Mouse (Mus musculus) cerebellum, postnatal 10 days (tissue): Measurements from ENCODE around the gene Procr.

Experiments
- DNase-seq, 2 experiments: peaks; one replicate each; pipeline ENCODE4 v3.0.0; 2021; ENCODE audit warnings: mixed read lengths in 2 of 2

Gene Procr

DNA sequence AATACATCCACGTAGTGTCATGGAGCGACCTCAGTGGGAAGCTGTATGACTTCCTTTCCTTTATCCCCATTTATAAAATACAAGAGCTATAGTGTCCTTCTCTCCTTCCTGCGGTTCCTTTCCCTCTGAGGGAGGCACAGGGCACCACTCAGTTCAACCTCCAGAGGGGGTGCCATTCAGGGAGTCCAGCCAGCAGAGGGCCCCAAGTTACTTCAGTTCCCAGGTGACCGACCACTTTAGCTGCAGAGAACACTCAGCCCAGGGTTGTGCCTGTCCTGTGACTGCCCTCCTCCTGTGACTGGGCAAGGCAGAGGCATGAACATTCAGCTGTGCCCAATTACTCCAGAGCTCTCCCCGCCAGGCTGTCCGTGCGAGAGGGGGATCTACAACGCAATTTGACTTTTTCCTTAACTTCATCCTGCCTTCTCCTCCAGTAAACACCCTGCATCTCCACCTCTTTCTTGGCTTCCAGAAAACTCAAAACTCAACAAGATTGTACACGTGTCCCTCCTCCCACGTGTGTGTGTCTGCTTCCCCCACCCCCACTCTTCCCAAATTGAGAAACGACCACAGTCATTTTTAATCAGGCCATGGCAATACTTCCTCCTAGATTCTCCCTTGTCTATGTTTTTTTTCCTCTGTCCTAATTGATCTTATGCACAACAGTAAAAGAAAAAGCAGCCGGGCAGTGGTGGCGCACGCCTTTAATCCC lies 6.1 kb downstream of the Procr start:
- no peak for DNase-seq

DNA sequence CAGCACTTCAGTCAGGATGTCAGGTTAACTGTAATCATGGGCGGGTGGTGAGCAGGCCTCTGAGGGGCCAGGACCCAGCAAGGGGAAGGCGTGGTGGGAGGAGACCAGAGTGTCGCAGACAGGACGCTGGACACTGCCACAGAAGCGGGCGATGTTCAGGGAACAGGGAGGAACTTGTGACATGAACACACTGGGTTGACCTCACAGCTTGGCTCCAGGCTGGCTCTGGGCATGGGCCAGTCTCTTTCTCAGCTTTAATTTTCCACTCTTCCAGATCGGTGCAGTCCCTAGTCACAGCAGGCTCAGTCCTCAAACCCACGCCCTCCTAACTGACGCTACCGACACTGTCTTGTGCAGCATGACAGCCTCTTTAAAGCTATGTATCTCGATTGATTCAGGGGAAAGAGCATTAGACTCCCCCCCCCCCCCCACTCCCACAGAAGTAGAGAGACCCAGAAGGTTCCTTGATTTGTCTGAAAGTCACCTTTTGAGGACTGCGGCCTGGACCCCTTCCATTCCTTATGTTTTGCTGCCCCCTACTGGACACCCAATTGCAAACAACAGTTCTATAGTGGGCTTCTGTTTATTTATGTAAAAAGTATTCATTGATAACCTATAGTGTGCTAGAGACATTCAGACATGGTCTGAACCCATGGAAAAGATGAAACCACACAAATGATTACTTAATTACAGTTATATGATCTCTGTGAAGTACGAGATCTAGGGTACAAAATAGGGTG lies 13.9 kb downstream of the Procr start:
- DNase-seq = peak; percentile 94 to 98

DNA sequence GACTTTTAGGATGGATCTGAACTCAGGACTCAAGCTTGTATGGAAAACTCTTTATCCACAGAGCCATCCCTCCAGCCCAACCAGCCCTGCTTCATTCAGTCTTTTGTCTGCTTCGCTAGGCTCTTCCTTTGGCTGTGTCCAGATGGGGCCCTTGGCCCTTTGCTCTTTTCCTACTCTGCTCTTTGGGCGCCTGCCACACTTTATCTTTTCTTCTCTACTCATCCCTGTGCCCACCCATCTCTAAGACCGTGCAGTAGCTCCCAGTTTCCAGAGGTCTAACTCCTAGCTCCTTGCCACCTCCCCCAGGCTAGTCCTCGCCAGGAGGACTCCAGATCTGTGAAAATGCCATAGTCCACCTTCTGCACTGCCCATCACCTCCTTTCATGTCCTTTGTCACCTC lies 22.7 kb downstream of the Procr start:
- DNase-seq = peak in 1 of 2 experiments; percentile 60

DNA sequence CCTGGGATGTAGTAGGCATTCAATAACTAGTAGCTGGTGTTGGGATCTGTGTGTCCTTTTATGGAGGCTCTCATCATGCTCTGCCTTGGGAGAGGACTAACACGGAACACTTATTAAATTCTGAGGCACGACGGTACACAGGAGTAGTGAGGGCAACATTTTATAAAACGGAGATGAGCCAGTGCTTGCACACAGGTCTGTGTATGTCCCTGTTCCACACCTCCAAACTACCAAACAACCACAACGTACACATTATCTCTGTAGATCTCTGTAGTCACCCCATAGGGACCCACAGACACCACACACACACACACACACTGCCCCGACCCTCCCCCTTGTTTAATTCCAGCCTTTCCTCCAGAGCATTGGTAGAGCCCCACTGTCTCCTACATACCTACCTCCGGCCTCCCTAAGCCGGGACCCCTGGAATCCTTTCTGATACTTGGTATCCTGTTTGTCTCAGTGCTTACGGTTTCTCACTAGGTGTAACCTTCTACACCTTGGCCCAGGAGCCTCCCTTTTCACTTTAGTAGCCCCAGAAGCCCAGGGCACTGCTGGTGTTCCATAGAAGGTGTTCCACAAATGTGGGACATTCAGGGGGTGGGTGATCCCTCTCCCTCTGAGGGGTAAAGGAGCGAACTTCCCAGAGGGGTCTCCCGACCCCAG lies 23.5 kb downstream of the Procr start:
- peak; percentile 47 to 64 for DNase-seq

DNA sequence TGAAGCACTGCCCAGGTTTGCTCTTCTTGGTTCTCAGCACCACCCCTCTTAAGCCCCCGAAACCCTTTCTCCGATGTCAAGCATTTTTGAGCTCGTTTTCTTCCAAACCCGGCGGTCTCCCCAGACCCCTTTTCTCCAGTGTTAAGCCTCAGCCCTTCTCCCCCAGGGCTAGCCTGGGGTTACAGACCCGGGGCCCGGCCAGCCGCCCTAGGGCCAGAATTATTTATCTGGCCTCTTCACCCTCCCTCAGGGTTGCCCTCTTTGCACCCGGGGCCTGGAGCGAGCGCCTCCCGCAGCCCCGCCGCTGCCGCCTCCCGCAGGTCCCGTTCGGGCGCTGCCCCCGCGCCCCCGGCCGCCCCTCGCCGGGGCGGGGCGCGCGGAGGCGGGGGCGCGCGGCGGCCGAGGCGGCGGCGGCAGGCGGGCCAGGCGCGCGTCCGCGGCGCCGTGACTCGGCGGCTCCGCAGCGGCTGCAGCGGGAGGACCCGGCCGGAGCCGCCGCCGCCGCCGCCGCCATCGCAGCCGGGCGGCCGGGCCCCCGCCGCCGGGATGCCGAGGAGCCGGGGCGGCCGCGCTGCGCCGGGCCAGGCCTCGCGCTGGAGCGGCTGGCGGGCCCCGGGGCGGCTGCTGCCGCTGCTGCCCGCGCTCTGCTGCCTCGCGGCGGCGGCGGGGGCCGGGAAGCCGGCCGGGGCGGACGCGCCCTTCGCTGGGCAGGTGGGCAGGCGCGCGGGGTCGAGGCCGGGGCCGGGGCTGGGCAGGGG lies 24.2 kb downstream of the Procr start, which contains the start of gene Mmp24:
Gene Mmp24 (plus strand): TSS at position 416 of the 758 bp plus-strand sequence.
- peak; percentile 66 to 67 for DNase-seq

DNA sequence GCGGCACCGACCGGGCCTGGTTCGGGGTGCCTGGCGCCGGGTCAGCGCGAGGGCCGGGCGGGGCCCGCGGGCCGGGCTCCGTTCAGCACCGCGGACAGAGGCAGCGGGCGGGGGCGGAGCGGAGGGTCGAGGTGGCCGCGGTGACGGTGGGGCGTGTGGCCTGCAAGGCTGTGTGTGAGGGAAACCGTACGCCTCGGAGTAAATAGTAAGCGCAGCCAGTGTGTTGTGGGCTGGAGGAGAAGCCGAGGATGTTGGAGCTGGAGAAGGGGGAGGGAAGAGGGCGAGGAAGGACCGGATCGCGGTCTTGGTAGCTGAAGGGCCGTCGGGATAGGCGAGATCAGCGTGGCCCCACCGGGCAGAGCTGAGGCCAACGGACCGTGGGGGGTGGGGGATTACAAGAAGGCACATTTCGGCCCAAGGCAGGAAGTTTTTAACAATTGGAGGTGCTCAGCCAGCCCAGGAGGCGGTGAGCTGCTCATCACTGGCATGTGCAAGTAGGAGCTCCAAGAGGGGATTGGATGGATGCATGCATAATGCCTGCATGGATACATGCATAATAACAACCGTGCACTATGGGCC lies 24.9 kb downstream of the Procr start:
- DNase-seq = peak; percentile 90 to 93

DNA sequence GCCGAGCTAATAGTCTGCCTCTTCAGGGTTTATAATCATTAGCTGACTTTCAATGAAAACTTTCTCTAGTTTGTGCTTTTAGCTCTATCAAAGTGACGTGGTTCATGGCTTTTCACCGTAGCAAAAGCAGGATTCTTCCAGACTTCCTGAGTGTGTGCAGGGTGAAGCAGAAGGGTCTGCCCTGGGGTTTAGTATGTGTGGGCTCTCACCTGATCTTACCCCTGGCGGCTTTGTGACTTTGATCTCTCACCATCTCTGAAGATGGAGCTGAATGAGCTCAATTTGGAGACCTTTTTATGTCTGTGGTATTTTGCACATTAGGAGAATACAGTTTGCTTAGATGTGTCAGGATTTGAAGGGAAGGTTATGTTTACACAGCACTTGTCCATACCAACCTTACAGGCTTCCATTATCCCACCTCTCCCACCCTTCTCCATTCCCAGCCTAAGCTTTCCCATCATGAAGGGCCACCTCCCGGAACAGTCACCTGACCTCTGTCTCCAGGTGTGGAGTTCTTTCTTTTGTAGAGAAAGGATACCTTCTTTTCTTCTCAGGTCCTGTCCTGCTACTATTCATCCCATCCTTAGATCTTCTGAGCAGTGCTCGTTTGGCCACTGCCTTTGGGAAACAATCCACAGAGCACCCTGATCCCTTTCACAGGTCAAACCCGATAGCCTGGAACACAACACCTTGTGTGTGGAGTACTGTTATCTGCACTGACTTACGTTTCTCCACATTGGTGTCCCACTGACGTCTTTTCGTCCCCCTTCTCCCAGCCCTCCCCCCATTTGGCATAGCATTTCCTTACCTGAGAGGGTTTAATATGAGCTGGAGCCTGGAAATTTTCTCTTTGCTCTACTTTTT lies 26.1 kb downstream of the Procr start:
- peak; percentile 58 to 62 for DNase-seq

DNA sequence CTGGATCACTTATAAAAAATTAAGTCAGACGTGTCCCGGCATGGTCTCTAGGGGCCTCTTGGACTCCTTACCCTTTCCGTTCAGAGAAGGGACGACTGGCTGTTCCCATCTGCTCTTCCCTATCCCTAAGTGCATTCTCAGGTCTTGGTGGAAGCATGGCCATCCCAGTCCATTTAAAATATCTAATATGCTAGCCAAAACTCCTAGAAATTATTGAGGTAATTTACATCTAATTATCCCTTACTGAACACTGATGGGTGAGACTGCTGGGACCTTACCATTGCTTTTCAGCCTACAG lies 26.7 kb downstream of the Procr start:
- peak in 1 of 2 experiments; percentile 60 for DNase-seq

DNA sequence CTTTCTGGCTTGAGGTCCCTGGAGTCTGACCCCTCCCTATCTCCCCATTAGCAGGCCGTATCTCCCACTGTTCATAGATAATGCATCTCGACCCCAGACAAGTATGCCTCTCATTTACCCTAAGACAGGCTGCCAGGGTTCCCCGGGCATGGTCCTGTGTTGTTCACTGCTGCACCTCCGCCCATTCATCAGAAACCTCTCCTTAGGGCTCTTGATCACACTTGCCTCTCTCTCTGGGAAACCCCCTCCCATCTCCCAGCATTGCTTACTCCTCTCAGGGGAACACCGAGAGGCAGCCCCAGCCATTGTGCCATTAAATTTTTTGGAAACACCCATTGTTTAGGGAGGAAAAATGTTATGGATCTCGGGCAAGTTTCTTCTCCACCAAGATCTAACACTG lies 27.1 kb downstream of the Procr start:
- DNase-seq = peak in 1 of 2 experiments; percentile 46

DNA sequence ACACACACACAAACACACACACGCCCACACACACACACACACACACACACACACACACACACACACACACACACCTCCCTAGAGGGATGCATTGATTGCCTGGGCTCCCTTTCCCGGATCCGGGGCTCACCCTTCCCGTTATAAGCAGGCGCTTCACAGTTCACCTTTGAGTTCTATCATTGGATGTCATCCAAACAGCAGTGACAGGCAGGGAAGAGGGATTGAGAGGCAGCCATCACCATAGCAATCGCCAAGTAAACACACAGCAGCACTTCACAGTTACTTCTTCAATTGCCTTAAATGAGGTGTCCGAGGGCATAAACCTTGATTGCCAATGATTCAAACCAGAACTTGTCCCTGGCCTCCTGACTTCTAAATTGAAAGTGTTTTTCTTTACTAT lies 28.1 kb downstream of the Procr start:
- DNase-seq = peak; percentile 46 to 63

DNA sequence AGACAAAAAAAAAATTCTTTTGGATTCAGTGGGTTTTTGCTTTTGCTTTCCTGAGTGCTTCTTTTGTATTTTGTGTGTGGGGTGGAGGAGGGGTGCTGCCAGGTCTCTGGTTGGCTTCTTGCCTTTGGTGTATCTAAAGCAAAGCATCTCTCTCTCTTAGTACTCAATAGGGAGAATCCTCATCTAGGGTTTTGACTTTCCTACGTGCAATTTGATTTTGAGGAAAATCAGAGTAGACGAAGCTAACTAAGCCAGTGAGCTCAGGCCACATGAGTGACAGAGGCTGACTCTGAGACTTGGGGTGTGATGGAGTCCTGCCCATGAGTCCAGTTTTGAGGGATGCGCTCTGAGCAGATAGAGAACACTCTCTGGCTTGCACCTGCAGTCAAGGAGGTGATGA lies 28.6 kb downstream of the Procr start:
- peak in 1 of 2 experiments; percentile 52 for DNase-seq

DNA sequence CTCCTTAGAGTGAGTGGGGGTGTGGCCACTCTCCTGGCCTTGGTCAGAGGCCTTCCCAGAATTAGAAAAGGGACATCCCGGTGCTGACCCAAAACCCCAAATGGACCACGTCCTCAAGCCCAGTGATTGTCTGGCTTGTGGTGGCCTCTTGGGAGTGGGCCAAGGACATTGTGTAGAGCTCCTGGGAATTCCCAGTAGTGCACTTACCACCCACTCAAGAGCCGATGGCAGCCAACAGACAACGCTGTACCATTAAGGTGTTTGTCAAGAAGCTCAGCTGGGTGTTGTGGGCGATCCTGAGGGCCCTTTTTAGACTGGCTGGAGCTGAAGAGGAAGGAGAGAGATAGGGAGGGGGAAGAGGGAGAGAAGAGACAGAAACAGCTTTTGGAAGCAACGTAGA lies 33.6 kb downstream of the Procr start:
- no peak for DNase-seq

DNA sequence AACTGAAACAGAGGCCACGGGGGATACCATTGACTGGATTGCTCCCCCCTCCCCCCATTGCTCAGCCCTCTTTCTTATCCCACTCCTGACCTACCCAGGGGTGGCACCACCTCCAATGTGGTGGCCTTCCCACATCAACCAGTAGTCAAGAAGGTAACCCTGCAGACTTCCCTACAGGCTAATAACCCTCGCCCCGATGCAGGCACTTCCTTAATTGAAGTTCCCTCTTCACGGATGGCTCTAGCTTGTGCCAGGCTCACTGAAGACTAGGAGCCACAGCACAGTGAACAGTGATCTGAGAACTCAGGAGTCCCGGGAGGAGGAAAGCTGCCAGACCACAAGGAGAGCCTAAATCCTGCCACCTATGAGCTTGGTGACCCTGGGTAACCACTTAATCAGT lies 36.0 kb downstream of the Procr start:
- DNase-seq = no peak

DNA sequence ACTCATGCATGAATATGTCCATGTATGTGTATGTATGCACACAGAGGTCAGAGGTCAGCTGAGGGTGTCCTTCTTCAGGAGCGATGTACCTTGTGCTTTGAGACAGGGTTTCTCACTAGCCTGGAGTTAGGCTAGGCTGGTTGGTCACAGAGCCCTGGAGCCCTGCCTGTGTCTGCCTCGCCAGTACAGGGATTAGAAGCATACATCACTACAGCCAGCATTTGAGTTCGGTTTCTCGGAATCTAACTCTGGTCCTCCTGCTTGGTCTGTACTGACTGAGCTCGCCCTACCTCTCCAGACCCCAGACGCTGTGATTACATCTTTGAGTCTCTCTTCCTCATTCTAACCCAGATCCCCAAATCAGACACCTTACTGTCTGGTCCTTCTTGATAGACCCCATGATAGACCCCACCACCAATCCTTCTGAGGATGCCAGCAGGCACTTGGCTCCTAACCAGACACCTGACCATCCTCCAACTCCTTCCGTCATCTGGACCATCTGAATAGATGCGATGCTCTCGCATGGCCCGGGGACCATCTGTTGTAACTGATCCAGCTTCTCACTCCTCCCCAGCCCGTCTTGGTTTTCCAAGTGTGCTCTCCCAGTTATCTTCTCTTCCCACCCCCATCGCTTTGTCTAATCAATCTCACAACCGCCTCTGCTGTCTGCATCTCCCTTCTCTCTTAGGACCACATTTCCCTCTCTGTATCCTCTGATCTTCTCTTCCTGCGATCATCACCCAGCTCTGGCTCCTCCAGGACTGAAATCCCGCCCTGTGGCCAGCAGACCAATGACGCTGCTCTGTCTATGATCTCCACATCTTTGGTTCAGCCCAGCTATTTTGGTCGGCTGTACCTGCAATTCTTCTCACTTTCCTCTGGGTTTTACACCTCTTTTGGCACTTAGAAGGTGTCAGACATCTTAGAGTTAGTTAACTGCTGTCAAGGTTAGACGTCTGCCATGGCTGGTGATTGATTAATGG lies 37.3 kb downstream of the Procr start:
- peak; percentile 88 to 91 for DNase-seq

DNA sequence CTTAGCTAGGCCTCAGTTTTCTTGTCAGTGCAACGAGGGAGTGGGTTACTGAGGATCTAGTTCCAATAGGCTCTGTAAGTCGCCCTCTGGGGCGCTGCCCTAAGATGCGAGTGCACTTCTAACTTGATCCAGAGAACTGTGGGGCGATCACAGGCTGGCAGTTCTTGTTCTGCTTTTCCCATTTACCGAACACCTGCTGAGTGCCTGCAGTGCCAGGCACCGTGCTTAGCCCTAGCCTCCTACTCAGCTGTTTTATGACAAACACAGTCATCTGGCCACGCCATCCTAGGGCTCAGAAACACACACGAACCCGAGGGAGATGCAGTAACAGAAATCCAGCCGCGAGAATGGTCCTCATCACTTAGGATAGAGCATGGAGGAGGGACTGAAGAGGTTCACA lies 42.0 kb downstream of the Procr start:
- peak in 1 of 2 experiments; percentile 53 for DNase-seq

DNA sequence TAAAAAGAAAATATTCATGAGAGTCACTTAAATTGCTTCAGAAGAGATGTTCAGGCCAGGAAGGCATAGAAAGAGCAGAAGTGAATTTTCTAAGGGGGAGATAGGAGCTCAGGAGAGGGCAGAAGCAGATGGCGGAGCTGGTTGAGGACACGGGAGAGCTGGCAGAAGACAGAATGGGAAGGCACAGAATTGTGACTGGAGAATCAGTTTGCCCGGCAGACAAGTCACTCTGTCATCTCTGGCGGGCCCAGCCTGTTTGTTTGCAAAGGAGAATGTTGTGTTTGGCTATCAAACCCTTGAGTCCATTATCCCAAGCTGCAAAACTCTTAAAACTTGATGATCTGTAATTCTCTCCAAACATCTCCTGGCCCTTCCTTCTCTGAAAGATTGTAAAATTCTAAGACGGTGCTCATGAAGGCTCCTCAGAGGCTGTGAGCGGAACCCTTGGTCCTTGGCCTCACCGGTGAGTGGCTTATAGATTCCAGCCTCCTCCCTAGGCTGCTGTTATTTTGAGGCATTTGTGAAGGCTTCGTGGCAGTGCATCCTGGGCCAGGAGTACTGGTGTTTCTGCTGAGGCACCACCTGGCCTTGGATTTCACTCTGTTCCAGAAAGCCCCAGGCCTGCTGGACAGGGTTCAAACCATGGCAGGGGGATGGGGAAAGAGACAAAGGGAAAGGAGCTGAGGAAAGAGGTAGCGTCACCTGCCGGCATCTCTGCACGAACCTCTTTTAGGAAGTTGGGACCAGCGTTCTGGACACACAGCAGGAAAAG lies 43.9 kb downstream of the Procr start:
- DNase-seq = peak; percentile 99

DNA sequence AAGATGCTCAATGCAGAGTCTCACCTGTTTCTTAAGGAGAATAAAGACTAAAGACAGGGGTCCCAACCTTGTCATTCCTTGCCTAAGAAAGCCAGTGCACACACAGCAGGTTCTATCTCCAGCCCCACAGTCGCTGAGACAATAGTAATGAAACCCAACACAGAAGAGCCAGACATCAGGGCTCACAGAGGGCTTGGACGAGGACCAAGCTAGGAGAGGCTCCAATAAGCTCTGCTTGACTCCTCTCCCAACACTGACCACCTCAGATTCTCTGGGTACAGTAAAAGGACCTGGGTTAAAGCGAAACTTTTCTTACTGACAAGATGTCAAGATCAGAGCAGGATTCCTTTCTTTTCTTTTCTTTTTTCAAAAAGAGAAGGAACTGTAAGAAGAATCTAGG lies 47.7 kb downstream of the Procr start:
- DNase-seq = peak in 1 of 2 experiments; percentile 59

DNA sequence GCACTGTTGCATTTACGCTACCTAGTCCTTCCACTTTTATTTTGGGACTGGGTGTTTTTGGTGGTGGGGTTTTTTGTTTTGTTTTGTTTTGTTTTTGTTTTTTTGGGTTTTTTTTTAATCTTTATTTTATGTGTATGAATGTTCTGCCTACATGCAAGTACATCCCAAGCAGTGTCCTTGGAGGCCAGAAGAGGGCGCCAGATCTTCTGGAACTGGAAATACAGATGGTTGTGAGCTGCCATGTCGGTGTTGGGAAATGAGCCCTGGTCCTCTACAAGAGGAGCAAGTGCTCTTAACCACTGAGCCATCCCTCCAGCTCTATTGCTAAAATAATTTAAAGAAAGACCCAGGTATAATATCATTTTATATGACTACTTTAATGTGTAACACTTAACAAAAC lies 51.8 kb downstream of the Procr start:
- DNase-seq = peak; percentile 67 to 71

DNA sequence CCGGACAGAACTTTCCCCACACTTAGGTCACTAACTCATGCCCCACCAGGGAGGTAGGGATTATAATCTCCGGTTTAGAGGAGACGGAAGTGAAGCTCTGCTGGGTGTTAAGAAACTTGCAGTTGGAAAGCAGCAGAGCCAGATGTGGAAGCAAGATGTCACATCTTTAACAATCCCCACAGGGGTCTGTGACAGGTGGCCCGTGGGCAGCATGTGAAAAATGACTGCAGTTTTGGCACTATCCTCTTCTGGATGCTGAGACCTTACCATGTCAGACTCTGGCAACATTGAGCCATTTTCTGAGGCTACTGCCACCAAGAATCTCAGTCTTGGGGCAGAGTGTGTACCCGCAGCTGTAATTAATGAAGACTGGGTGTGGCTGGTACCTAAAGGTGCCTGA lies 53.1 kb downstream of the Procr start:
- DNase-seq = peak; percentile 54
